Mouse (Mus musculus) kidney, adult 2 months (tissue): Measurements from ENCODE around the gene Cmklr1. TPM values are rescaled to one million over a fixed set of nuclear protein-coding genes. Genes with fewer than 3 reads are reported as not detected.

Experiments used
- DNase-seq: peaks from one replicate; pipeline ENCODE4 v3.0.0; 2021
- H3K27ac ChIP-seq: fragments of 200-500 bp; 2 replicates; pipeline ENCODE4 v1.5.1; 2012; ENCODE audit warnings: low read depth, low read length, control low read depth, inconsistent platforms; ENCODE audit not compliant: insufficient read depth
- H3K27me3 ChIP-seq: fragments of 200-500 bp; replicated peaks from 2 replicates; pipeline ENCODE4 v1.6.1; 2012; ENCODE audit warnings: mild to moderate bottlenecking, moderate library complexity, low read length, inconsistent platforms; ENCODE audit not compliant: control insufficient read depth, insufficient read depth
- H3K36me3 ChIP-seq: fragments of 200-500 bp; 2 replicates; pipeline ENCODE4 v1.6.1; 2012; ENCODE audit warnings: mild to moderate bottlenecking, moderate library complexity, low read length, inconsistent platforms; ENCODE audit not compliant: control insufficient read depth, insufficient read depth
- H3K4me1 ChIP-seq: fragments of 200-500 bp; 2 replicates; pipeline ENCODE4 v1.6.1; 2011; ENCODE audit warnings: low read length; ENCODE audit not compliant: control insufficient read depth, insufficient read depth
- H3K4me3 ChIP-seq: fragments of 200-500 bp; 2 replicates; pipeline ENCODE4 v1.5.1; 2011; ENCODE audit warnings: mild to moderate bottlenecking, low read depth, low read length, control low read depth; ENCODE audit not compliant: insufficient read depth
- CTCF ChIP-seq: fragments of 200-500 bp; conservative IDR thresholded peaks from 2 replicates; pipeline ENCODE4 v1.5.1; 2011; ENCODE audit warnings: low read depth, mild to moderate bottlenecking, control low read depth, low read length, moderate library complexity, mixed read lengths; ENCODE audit not compliant: insufficient read depth, insufficient read length
- POLR2A ChIP-seq: fragments of 200-500 bp; IDR thresholded peaks from one replicate; pipeline ENCODE4 v1.6.1; 2011; ENCODE audit warnings: low read depth, low read length, control low read depth
- WGBS: fragments of 180-500 bp; shearing (Covaris S2); methylation state at CpG from one replicate; pipeline ENCODE4 v1.1.7; 2018; 5-methylcytosine and 5-hydroxymethylcytosine counted together
- polyA plus RNA-seq: library from polyadenylated mRNA; depleted of rRNA; stranded (reverse); fragments of >200 nt; gene quantifications from 2 replicates; pipeline ENCODE4 v1.2.3, GENCODE M21; 2012

Gene Cmklr1
- polyA plus RNA-seq, 1 experiment = 19.4 TPM

DNA sequence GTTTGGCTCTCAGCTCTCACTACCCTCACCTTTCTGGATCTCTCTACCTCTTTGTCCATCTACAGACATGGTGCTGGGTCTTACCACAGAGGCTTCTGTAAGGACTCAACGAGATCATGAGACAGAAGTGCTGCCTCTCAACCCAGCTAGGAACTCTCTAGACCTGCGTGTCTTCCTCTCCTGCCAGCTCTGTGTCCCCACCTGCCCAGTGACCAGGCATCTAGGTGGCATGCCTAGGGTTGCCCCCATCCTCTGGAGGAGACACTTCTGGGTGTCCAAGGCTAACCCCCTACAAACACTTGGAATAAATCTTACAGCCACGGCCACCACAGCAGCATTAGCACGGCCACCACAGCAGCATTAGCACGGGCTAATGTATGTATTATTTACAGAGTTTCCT lies 40.3 kb downstream of the Cmklr1 start:
- TF ChIP-seq POLR2A (no peak), CTCF (no peak)
- no peaks in the 10 kb centered on the region for H3K36me3 ChIP-seq
- no peaks in the 10 kb centered on the region for H3K4me1 ChIP-seq
- no peak overlapping the region for H3K27ac ChIP-seq
- no peak overlapping the region for H3K4me3 ChIP-seq
- no peak for DNase-seq
- 73% methylated on average over 5 of the region's 5 CpGs for WGBS
- H3K27me3 ChIP-seq = no peaks in the 10 kb centered on the region

DNA sequence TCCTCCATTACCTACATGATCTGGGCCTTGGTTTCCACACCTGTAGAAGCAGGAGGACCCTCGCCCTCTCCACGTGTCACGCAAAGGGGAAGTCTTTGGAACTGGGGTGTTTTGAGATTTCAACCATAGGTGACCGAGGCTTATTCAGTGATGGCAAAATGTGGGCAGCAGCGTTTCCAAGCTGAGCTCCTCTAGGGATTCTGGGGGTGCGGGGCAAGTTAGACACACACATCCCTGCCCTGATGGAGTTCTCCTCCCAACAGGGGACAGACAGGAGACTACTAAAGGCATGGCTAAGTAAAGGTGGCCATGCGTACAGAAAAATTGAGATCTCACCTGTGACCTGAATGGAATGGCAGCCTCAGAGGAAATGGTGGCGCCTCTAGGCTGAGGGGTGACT lies 41.7 kb downstream of the Cmklr1 start:
- no peak overlapping the region for H3K4me3 ChIP-seq
- H3K27ac ChIP-seq = no peak overlapping the region
- H3K27me3 ChIP-seq = no peaks in the 10 kb centered on the region
- 78% methylated on average over 8 of the region's 8 CpGs for WGBS
- no peak for DNase-seq
- H3K4me1 ChIP-seq = no peaks in the 10 kb centered on the region
- no peaks in the 10 kb centered on the region for H3K36me3 ChIP-seq
- TF ChIP-seq POLR2A (no peak), CTCF (no peak)

DNA sequence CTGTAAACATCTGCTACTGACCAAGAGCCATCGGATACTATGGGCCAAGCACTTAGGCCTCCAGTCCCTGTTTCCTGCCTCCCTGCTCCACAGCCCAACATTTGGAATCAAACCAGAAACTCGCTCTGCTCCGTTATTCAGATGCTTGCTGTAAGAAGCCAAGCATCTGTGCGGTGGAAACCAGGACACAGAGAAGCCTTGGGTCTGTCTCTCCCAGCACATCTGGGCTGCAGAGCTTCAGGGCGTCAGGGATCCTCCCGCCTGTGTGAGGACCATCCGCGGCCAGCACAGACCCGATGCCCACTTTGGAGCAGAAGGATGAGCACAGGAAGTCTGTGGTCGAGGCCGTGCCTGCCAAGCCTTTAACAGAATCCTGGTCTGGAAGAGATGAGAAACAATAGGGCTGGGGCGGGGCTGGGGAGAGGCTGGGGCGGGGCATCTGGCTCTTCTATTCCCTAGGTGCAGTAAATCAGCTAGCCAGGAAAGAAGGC lies 42.2 kb downstream of the Cmklr1 start:
- H3K4me1 ChIP-seq = no peaks in the 10 kb centered on the region
- 20% methylated on average over 13 of the region's 13 CpGs for WGBS
- no peaks in the 10 kb centered on the region for H3K36me3 ChIP-seq
- TF ChIP-seq CTCF (no peak), POLR2A (no peak)
- peak; percentile 34 for DNase-seq
- no peak overlapping the region for H3K27ac ChIP-seq
- H3K27me3 ChIP-seq = no peaks in the 10 kb centered on the region
- H3K4me3 ChIP-seq = no peak overlapping the region

DNA sequence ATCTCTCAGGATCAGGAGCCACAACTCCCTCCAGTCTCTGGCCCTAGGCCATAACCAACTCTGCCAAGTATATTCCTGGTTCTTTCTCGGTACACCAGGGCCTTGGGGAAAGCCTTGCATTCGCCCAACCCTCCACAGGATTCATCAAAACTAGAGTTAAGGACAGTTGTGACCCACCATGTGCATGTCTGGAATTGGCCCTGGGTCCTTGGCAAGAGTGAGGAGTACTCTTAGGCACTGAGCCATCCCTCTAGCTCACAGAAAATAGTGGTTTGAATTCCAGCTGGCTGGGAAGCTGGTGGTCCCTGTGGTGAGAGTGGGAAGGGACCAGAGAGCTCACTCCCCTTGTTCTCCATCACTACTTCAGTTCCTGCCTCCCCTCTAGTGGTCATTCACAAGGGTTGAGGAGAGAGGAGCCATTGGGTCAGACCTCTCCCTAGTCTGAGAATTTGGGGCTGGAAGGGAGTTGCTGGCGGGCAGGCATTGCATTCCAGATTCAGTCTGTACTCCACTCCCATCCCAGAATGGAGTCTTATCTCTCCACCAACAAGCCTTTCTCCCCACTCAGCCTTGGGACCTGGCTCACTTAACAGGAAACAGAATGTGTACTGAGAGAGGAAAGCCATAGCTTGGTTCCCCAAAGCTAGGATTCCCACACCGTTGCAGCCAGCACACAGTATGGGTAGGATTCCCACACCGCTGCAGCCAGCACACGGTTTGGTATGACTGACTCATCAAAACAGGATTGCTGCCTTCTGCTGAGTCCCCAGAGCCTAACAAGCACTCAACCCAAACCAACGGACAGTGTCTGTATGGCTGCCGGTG lies 43.1 kb downstream of the Cmklr1 start:
- DNase-seq = no peak
- 73% methylated on average over 8 of the region's 8 CpGs for WGBS
- no peaks in the 10 kb centered on the region for H3K36me3 ChIP-seq

DNA sequence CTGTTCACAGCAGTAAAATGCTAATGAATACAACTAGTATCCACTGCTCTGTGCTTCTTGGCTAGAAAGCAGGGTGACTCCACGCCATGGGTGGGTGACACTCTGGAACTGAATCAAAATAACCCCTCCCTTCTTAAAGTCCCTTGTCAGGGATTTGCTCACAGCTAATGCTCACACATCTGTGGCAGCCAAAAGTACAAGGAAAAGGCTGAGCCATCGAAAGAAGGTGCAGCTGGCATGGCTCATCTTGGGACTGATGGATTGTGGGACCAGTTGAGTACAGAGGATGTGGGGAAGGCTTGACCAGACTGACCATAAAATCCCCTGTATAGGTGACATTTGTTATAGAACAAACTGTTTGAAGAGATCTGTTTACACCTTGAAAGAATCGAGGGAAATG lies 44.1 kb downstream of the Cmklr1 start:
- DNase-seq = no peak
- no peak overlapping the region for H3K27ac ChIP-seq
- whole genome bisulfite sequencing = 55% methylated on average over 3 of the region's 3 CpGs
- H3K4me3 ChIP-seq = no peak overlapping the region
- TF ChIP-seq POLR2A (no peak), CTCF (no peak)
- H3K36me3 ChIP-seq = no peaks in the 10 kb centered on the region
- no peaks in the 10 kb centered on the region for H3K4me1 ChIP-seq
- H3K27me3 ChIP-seq = no peaks in the 10 kb centered on the region

More for the DNA sequence above, 43.1 kb downstream of the Cmklr1 start:
- H3K4me1 ChIP-seq = no peaks in the 10 kb centered on the region
- no peaks in the 10 kb centered on the region for H3K27me3 ChIP-seq
- TF ChIP-seq POLR2A = no peak
- no peak overlapping the region for H3K4me3 ChIP-seq
- H3K27ac ChIP-seq = no peak overlapping the region

DNA sequence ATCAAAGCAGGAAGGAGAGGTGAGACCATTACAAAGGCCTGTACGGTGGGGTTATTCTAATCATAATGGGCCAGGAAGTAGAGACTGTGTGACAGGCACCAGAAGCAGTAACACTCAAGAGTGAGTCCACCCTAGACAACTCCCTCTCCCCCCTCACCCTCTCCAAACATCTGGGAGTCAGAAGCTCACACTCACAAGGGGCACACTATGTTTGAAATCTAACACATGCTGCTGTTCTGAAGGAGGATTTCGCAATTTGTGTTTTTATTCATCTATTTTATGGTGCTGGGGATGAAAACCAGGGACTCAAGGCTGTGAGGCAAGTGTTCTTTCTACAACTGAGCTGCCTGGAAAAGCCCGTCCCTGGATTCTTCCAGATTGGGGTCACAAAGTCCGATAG lies 45.5 kb downstream of the Cmklr1 start:
- no peaks in the 10 kb centered on the region for H3K36me3 ChIP-seq
- H3K4me1 ChIP-seq = no peaks in the 10 kb centered on the region
- 78% methylated on average over 4 of the region's 4 CpGs for WGBS
- H3K27ac ChIP-seq = no peak overlapping the region
- TF ChIP-seq CTCF (no peak), POLR2A (no peak)
- H3K4me3 ChIP-seq = no peak overlapping the region
- H3K27me3 ChIP-seq = no peaks in the 10 kb centered on the region
- no peak for DNase-seq

DNA sequence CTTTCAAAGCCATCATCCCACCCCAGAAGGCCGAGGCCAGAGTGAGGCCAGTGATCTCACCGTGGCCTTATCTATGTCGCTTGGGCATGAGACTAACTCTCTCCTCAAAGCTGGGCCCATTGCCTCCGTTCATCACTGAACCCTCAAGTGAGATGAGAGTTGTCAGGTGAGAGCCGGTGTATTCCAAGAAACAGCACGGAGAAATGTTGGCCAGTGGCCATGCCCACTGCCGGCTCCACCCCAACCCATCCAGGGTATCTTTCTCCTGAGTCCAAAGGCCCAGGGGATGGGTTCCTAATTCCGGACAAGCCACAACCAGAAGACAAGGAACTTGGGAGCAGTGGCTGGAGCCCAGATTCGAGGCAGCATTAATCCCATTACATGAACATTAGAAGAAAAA lies 46.8 kb downstream of the Cmklr1 start:
- no peak for DNase-seq
- TF ChIP-seq CTCF = no peak
- TF ChIP-seq POLR2A = no peak
- WGBS = 63% methylated on average over 9 of the region's 9 CpGs
- no peaks in the 10 kb centered on the region for H3K4me1 ChIP-seq
- H3K27me3 ChIP-seq = no peaks in the 10 kb centered on the region
- H3K4me3 ChIP-seq = no peak overlapping the region
- H3K27ac ChIP-seq = no peak overlapping the region
- H3K36me3 ChIP-seq = no peaks in the 10 kb centered on the region
